Mouse (Mus musculus): ENCODE results near the gene Rin3. TPM values are rescaled to one million over a fixed set of nuclear protein-coding genes. Genes with fewer than 3 reads are reported as not detected.

Rin3 gene
- polyA plus RNA-seq, 1 experiment: 16.7 TPM

DNA sequence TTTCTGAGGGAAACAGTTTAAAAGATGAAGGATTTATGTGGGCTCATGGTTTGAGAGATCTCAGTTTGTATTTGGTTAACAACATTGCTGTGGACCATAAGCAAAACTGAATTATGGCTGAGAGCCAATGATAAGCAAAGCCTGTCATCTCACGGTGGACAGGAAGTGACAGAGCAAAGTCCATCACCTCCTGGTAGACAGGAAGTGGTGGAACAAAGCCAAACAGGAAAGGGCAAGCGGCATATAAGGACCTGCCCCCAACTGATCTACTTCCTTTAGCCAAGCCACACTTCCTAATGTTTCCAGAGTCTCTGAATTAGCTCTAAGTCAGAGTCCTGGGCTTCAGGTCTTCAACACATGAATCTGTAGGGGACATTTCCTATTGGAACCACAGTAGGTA, 37.1 kb downstream of the Rin3 start:
- TF ChIP-seq MYOD1 (IDR thresholded peaks at IDR 0.05; ENCODE audit: control insufficient read depth, insufficient read length, low read depth): no peak
- no peak for TF ChIP-seq CEBPB (IDR thresholded peaks at IDR 0.05; ENCODE audit: low read depth)
- TF ChIP-seq FOSL1 (IDR thresholded peaks at IDR 0.05; ENCODE audit: insufficient read depth, low read length, poor library complexity, severe bottlenecking): no peak
- no peak for TF ChIP-seq MYOG (IDR thresholded peaks at IDR 0.05; ENCODE audit: control insufficient read depth, extremely low read depth, insufficient read length)
- H3K27me3 ChIP-seq (ENCODE audit: control insufficient read depth, insufficient read depth, insufficient read length): no peaks in the 10 kb centered on the region
- peaks cover 3% of the 10 kb centered on the region for H3K36me3 ChIP-seq (ENCODE audit: control insufficient read depth, insufficient read depth)
- no peak overlapping the region for H3ac ChIP-seq (ENCODE audit: control insufficient read depth, insufficient read length, low read depth)
- no peak overlapping the region for H3K4me3 ChIP-seq (ENCODE audit: insufficient read depth, poor library complexity, severe bottlenecking)
- H3K79me2 ChIP-seq (ENCODE audit: control insufficient read depth, insufficient read depth): peaks cover 8% of the 10 kb centered on the region
- H3K79me3 ChIP-seq (ENCODE audit: low read depth): no peaks in the 10 kb centered on the region

GRCm38 (mm10) chr12:102320322-102320721, 37.5 kb downstream of the Rin3 start:
- no peak for TF ChIP-seq USF1 (IDR thresholded peaks at IDR 0.05; ENCODE audit: low read depth)
- no peak for TF ChIP-seq MAX (IDR thresholded peaks at IDR 0.05)
- TF ChIP-seq FOSL1 (IDR thresholded peaks at IDR 0.05; ENCODE audit: insufficient read depth, low read length, poor library complexity, severe bottlenecking): no peak
- no peak for TF ChIP-seq CTCF (IDR thresholded peaks at IDR 0.05; ENCODE audit: control insufficient read depth, insufficient read depth, insufficient read length)
- no peak for TF ChIP-seq MYOG (IDR thresholded peaks at IDR 0.05; ENCODE audit: control insufficient read depth, extremely low read depth, insufficient read length)
- no peak for TF ChIP-seq MYOD1 (IDR thresholded peaks at IDR 0.05; ENCODE audit: control insufficient read depth, insufficient read length, low read depth)
- no peak for TF ChIP-seq CEBPB (IDR thresholded peaks at IDR 0.05; ENCODE audit: low read depth)
- H3K36me3 ChIP-seq (ENCODE audit: control insufficient read depth, insufficient read depth): peaks cover 2% of the 10 kb centered on the region

GRCm38 (mm10) chr12:102321064-102321728, 38.3 kb downstream of the Rin3 start:
- H3K4me3 ChIP-seq (ENCODE audit: insufficient read depth, poor library complexity, severe bottlenecking): no peak overlapping the region
- H3K36me3 ChIP-seq (ENCODE audit: control insufficient read depth, insufficient read depth): peaks cover 10% of the 10 kb centered on the region
- no peak for TF ChIP-seq MYOG (IDR thresholded peaks at IDR 0.05; ENCODE audit: control insufficient read depth, extremely low read depth, insufficient read length)
- TF ChIP-seq CEBPB (IDR thresholded peaks at IDR 0.05; ENCODE audit: low read depth): no peak
- no peak for TF ChIP-seq MYOD1 (IDR thresholded peaks at IDR 0.05; ENCODE audit: control insufficient read depth, insufficient read length, low read depth)
- TF ChIP-seq MAX (IDR thresholded peaks at IDR 0.05): no peak
- no peak for TF ChIP-seq FOSL1 (IDR thresholded peaks at IDR 0.05; ENCODE audit: insufficient read depth, low read length, poor library complexity, severe bottlenecking)
- TF ChIP-seq CTCF (IDR thresholded peaks at IDR 0.05; ENCODE audit: control insufficient read depth, insufficient read depth, insufficient read length): no peak
- TF ChIP-seq USF1 (IDR thresholded peaks at IDR 0.05; ENCODE audit: low read depth): no peak
- H3K79me3 ChIP-seq (ENCODE audit: low read depth): no peaks in the 10 kb centered on the region
- H3K79me2 ChIP-seq (ENCODE audit: control insufficient read depth, insufficient read depth): peaks cover 8% of the 10 kb centered on the region
- no peaks in the 10 kb centered on the region for H3K27me3 ChIP-seq (ENCODE audit: control insufficient read depth, insufficient read depth, insufficient read length)
- H3ac ChIP-seq (ENCODE audit: control insufficient read depth, insufficient read length, low read depth): no peak overlapping the region

More at GRCm38 (mm10) chr12:102320322-102320721, 37.5 kb downstream of the Rin3 start:
- Histone ChIP-seq H3K4me3 (ENCODE audit: insufficient read depth, poor library complexity, severe bottlenecking) (no peak overlapping the region), H3K79me2 (ENCODE audit: control insufficient read depth, insufficient read depth) (peaks cover 8% of the 10 kb centered on the region), H3ac (ENCODE audit: control insufficient read depth, insufficient read length, low read depth) (no peak overlapping the region), H3K27me3 (ENCODE audit: control insufficient read depth, insufficient read depth, insufficient read length) (no peaks in the 10 kb centered on the region), H3K79me3 (ENCODE audit: low read depth) (no peaks in the 10 kb centered on the region)

DNA sequence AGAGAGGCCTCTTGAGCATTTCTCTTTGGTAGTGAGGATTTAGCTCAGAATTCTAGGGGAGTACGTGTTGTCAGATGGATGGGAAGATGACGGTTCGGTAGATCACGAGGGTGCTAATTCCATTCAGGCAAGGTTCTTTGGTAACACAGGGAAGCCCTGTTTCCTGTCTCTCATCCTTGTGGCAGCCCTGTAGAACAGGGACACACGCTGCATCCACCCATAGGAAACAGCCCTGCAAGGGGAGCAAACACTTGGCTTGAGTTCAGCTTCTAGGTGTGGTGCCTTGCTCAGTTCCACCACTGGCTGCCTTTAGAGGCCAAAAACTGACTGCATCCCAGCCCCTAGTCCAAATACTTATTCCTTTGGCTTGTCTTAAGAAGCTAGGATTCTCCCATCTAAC, 39.0 kb downstream of the Rin3 start:
- Histone ChIP-seq H3K79me3 (ENCODE audit: low read depth) (no peaks in the 10 kb centered on the region), H3K36me3 (ENCODE audit: control insufficient read depth, insufficient read depth) (peaks cover 17% of the 10 kb centered on the region)

DNA sequence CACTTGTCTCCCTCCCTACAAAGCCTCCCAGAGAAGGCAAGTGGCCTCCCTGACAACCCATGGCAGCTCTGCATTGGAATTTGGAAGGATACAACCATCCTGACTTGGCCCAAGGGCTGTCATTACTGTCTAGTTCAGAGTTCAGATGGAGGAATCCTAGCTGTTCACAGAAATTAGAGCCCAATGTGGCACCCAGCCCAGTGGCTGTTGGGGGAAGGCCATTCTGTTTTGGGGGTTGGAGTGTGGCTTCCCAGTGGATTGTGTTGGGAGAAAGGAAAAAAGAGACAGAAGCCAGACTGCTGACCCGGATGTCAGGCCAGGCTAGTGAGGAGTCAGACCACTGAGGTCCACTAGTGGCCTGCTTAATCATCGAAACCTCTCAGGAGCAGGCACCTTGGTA, 40.5 kb downstream of the Rin3 start:
- H3K4me3 ChIP-seq (ENCODE audit: insufficient read depth, poor library complexity, severe bottlenecking): no peak overlapping the region
- TF ChIP-seq MYOD1 (IDR thresholded peaks at IDR 0.05; ENCODE audit: control insufficient read depth, insufficient read length, low read depth): no peak
- no peak for TF ChIP-seq CEBPB (IDR thresholded peaks at IDR 0.05; ENCODE audit: low read depth)
- TF ChIP-seq CTCF (IDR thresholded peaks at IDR 0.05; ENCODE audit: control insufficient read depth, insufficient read depth, insufficient read length): no peak
- TF ChIP-seq USF1 (IDR thresholded peaks at IDR 0.05; ENCODE audit: low read depth): no peak
- no peak for TF ChIP-seq MYOG (IDR thresholded peaks at IDR 0.05; ENCODE audit: control insufficient read depth, extremely low read depth, insufficient read length)
- no peak for TF ChIP-seq FOSL1 (IDR thresholded peaks at IDR 0.05; ENCODE audit: insufficient read depth, low read length, poor library complexity, severe bottlenecking)
- TF ChIP-seq MAX (IDR thresholded peaks at IDR 0.05): no peak
- H3K27me3 ChIP-seq (ENCODE audit: control insufficient read depth, insufficient read depth, insufficient read length): no peaks in the 10 kb centered on the region
- peaks cover 17% of the 10 kb centered on the region for H3K36me3 ChIP-seq (ENCODE audit: control insufficient read depth, insufficient read depth)
- H3K79me2 ChIP-seq (ENCODE audit: control insufficient read depth, insufficient read depth): peaks cover 8% of the 10 kb centered on the region
- H3K79me3 ChIP-seq (ENCODE audit: low read depth): no peaks in the 10 kb centered on the region
- no peak overlapping the region for H3ac ChIP-seq (ENCODE audit: control insufficient read depth, insufficient read length, low read depth)

More for the DNA sequence above, 39.0 kb downstream of the Rin3 start:
- no peak overlapping the region for H3K4me3 ChIP-seq (ENCODE audit: insufficient read depth, poor library complexity, severe bottlenecking)
- no peaks in the 10 kb centered on the region for H3K27me3 ChIP-seq (ENCODE audit: control insufficient read depth, insufficient read depth, insufficient read length)
- no peak overlapping the region for H3ac ChIP-seq (ENCODE audit: control insufficient read depth, insufficient read length, low read depth)
- peaks cover 8% of the 10 kb centered on the region for H3K79me2 ChIP-seq (ENCODE audit: control insufficient read depth, insufficient read depth)
- no peak for TF ChIP-seq MYOG (IDR thresholded peaks at IDR 0.05; ENCODE audit: control insufficient read depth, extremely low read depth, insufficient read length)
- no peak for TF ChIP-seq USF1 (IDR thresholded peaks at IDR 0.05; ENCODE audit: low read depth)
- TF ChIP-seq MYOD1 (IDR thresholded peaks at IDR 0.05; ENCODE audit: control insufficient read depth, insufficient read length, low read depth): no peak
- TF ChIP-seq CTCF (IDR thresholded peaks at IDR 0.05; ENCODE audit: control insufficient read depth, insufficient read depth, insufficient read length): no peak
- no peak for TF ChIP-seq CEBPB (IDR thresholded peaks at IDR 0.05; ENCODE audit: low read depth)
- TF ChIP-seq MAX (IDR thresholded peaks at IDR 0.05): no peak
- TF ChIP-seq FOSL1 (IDR thresholded peaks at IDR 0.05; ENCODE audit: insufficient read depth, low read length, poor library complexity, severe bottlenecking): no peak
